Mouse (Mus musculus): ENCODE measurements around the gene Msmb.
"Not testable (repeated sequence)": the region's sequence is repeated elsewhere in the genome, so short reads cannot be mapped to it uniquely, and the experiment has no call there.

Gene Msmb

DNA sequence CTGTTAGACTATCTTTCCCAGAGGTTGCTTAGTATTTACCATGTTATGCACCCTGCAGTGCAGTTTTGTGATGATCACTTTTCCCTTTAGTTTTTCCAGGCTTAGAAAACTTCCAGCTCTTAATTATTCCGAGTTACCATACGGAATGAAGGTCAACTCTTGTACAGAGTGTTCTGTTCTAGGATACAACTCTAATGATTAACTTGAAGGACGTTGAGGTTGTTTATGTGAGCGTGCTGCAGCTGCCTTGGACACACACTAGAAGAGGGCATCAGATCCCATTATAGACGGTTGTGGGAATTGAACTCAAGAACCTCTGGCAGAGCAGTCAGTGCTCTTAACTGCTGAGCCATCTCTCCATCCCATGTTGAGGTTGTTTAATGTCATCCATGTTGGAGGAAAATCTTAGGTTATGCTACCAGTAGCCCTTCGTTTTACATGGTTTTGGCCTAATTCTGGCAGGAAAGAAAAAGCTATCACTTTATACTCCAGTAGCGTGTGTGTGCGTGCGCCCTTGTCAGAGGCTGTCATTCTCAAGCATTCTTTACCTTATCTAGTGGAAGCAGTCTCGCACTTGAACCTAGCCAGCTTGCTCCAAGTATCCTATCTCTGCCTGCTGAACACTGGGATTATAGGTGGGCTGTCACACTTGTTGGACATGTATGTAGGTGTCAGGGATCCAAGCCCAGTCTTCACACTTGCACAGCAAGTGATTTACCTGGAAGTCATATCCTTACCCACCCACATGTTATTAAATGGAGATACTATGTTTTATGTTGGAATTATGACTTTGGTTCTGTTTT lies 37.8 kb downstream of the Msmb start:
- DNase-seq = no peak

- DNase-seq = no peak
Observed at GRCm38 (mm10) chr14:32180861-32181260, 39.0 kb downstream of the Msmb start.

- DNase-seq = no peak
Observed at GRCm38 (mm10) chr14:32183846-32184245, 42.0 kb downstream of the Msmb start.

- DNase-seq = no peak
Observed at GRCm38 (mm10) chr14:32190627-32191391, 49.0 kb downstream of the Msmb start.

DNA sequence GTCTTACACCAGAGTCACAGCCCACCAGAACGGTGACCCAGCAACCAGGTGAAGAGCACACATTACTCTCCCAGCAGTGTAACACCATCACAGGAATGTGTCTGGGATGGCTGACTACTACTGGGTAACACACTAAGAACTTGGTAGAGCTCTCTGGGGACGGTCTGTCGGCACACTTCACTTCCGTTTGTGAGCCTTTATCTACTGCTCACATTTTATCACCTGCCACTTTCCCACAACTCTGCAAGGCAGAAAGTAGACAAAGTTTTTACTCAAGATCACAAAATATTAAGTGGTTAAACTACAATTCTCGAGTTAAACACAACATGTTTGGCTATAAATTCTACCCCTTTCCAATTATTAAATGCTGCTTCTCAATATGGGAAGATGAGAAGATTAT lies 50.1 kb downstream of the Msmb start:
- DNase-seq = no peak

DNA sequence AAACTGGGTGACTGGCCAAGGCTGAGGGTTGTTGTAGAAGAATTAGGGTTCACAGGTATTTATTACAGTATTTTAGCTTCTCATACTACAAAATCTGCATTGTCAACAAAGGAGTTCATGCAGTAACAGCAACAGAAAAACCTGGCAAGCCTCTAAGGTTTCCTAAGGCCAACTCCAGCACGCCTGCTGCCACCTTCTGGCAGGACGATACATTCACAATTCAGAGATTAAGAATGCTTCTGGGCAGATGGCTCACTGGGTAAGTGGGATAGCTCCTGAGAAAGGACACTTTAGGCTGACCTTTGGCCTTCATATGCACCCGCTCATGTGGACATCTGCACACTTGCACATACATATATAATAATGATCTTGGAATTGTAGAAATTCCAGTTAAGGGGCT lies 50.6 kb downstream of the Msmb start:
- DNase-seq = peak; percentile 57 to 77

- not testable (repeated sequence) for DNase-seq
Observed at GRCm38 (mm10) chr14:32193557-32193956, 51.7 kb downstream of the Msmb start.

DNA sequence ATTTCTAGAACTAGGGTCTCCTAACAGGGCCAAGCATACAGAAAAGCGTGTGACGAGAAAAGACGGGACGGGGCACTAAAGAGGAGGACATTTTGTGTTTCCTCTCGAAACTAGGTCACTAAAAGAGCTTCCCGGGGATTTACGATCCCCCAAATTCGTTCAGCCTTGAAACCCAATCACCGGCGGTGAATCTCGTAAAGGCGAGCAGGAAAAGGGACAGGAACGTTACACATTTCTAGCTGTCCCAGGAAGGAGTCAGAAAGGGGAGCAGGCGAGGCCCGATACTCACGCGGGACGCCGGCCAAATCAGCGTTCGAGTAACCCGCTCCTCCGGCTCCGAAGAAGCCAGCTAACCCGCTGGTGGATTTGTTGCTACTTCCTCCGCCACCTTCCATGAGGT lies 59.5 kb downstream of the Msmb start:
- DNase-seq = no peak

GRCm38 (mm10) chr14:32201791-32202451 lies 60.1 kb downstream of the Msmb start, which contains the start of the genes Timm23 and Parg:
Timm23 (minus strand) TSS chr14:32201898.
Parg (plus strand) TSS chr14:32201949.
- DNase-seq = peak; percentile 92 to 94

Data from cerebellum, postnatal 25 days (tissue).